Mouse (Mus musculus): Measurements from ENCODE around the gene Hist1h2bf. TPM values are rescaled to one million over a fixed set of nuclear protein-coding genes. Genes with fewer than 3 reads are reported as not detected.

Hist1h2bf gene
- polyA plus RNA-seq, 1 experiment = 2.7 TPM

GRCm38 (mm10) chr13:23609844-23610243 lies 35.8 kb upstream of the Hist1h2bf start:
- no peak for DNase-seq
- no peaks in the 10 kb centered on the region; the same call in 1 of the 2 replicates for H3K4me1 ChIP-seq (ENCODE audit: control insufficient read depth, insufficient read depth, low read length)
- no peak overlapping the region for H3K4me3 ChIP-seq (replicated peaks; ENCODE audit: extremely low read depth, low read depth, low read length)
- TF ChIP-seq CTCF (IDR thresholded peaks at IDR 0.05; ENCODE audit: insufficient read depth, low read length) (no peak), POLR2A (IDR thresholded peaks at IDR 0.05; ENCODE audit: borderline replicate concordance, extremely low read depth, low read depth, low read length) (no peak)

- Histone ChIP-seq H3K4me3 (replicated peaks; ENCODE audit: extremely low read depth, low read depth, low read length) (no peak overlapping the region), H3K4me1 (ENCODE audit: control insufficient read depth, insufficient read depth, low read length) (no peaks in the 10 kb centered on the region; the same call in 1 of the 2 replicates)
- no peak for DNase-seq
- WGBS = 66% methylated on average over 4 of the region's 4 CpGs
- TF ChIP-seq CTCF (IDR thresholded peaks at IDR 0.05; ENCODE audit: insufficient read depth, low read length) = no peak
- TF ChIP-seq POLR2A (IDR thresholded peaks at IDR 0.05; ENCODE audit: borderline replicate concordance, extremely low read depth, low read depth, low read length) = no peak
These were observed 35.2 kb upstream of the Hist1h2bf start for GRCm38 (mm10) chr13:23609209-23609608.

- TF ChIP-seq CTCF (IDR thresholded peaks at IDR 0.05; ENCODE audit: insufficient read depth, low read length) = no peak
- no peak for TF ChIP-seq POLR2A (IDR thresholded peaks at IDR 0.05; ENCODE audit: borderline replicate concordance, extremely low read depth, low read depth, low read length)
- DNase-seq = no peak
- H3K4me3 ChIP-seq (replicated peaks; ENCODE audit: extremely low read depth, low read depth, low read length) = no peak overlapping the region
- 92% methylated on average over 3 of the region's 3 CpGs for WGBS
- no peaks in the 10 kb centered on the region; the same call in 1 of the 2 replicates for H3K4me1 ChIP-seq (ENCODE audit: control insufficient read depth, insufficient read depth, low read length)
These were observed 31.1 kb upstream of the Hist1h2bf start for GRCm38 (mm10) chr13:23605052-23605451.

GRCm38 (mm10) chr13:23604452-23604851 lies 30.5 kb upstream of the Hist1h2bf start:
- Histone ChIP-seq H3K4me1 (ENCODE audit: control insufficient read depth, insufficient read depth, low read length) (no peaks in the 10 kb centered on the region; the same call in 1 of the 2 replicates), H3K4me3 (replicated peaks; ENCODE audit: extremely low read depth, low read depth, low read length) (no peak overlapping the region)
- WGBS = 89% methylated on average over 3 of the region's 3 CpGs
- DNase-seq = no peak
- no peak for TF ChIP-seq POLR2A (IDR thresholded peaks at IDR 0.05; ENCODE audit: borderline replicate concordance, extremely low read depth, low read depth, low read length)
- TF ChIP-seq CTCF (IDR thresholded peaks at IDR 0.05; ENCODE audit: insufficient read depth, low read length) = no peak

GRCm38 (mm10) chr13:23603182-23603699 lies 29.2 kb upstream of the Hist1h2bf start:
- no peak for DNase-seq
- Histone ChIP-seq H3K4me3 (replicated peaks; ENCODE audit: extremely low read depth, low read depth, low read length) (no peak overlapping the region), H3K4me1 (ENCODE audit: control insufficient read depth, insufficient read depth, low read length) (no peaks in the 10 kb centered on the region)
- 45% methylated on average over 7 of the region's 7 CpGs for WGBS
- no peak for TF ChIP-seq CTCF (IDR thresholded peaks at IDR 0.05; ENCODE audit: insufficient read depth, low read length)
- peak; percentile 21; the same call in 1 of the 2 replicates for TF ChIP-seq POLR2A (IDR thresholded peaks at IDR 0.05; ENCODE audit: borderline replicate concordance, extremely low read depth, low read depth, low read length)

- WGBS = 5% methylated on average over 9 of the region's 9 CpGs
- TF ChIP-seq POLR2A (IDR thresholded peaks at IDR 0.05; ENCODE audit: borderline replicate concordance, extremely low read depth, low read depth, low read length) = no peak
- peak; percentile 66 for TF ChIP-seq CTCF (IDR thresholded peaks at IDR 0.05; ENCODE audit: insufficient read depth, low read length)
- DNase-seq = peak; percentile 76
- peaks cover 4% of the 10 kb centered on the region for H3K4me1 ChIP-seq (ENCODE audit: control insufficient read depth, insufficient read depth, low read length)
- no peak overlapping the region for H3K4me3 ChIP-seq (replicated peaks; ENCODE audit: extremely low read depth, low read depth, low read length)
These were observed 24.0 kb upstream of the Hist1h2bf start for GRCm38 (mm10) chr13:23597957-23598356.

- peaks cover 5% of the 10 kb centered on the region for H3K4me1 ChIP-seq (ENCODE audit: control insufficient read depth, insufficient read depth, low read length)
- no peak for DNase-seq
- no peak for TF ChIP-seq CTCF (IDR thresholded peaks at IDR 0.05; ENCODE audit: insufficient read depth, low read length)
- TF ChIP-seq POLR2A (IDR thresholded peaks at IDR 0.05; ENCODE audit: borderline replicate concordance, extremely low read depth, low read depth, low read length) = no peak
- WGBS = 78% methylated on average over 7 of the region's 7 CpGs
- H3K4me3 ChIP-seq (replicated peaks; ENCODE audit: extremely low read depth, low read depth, low read length) = no peak overlapping the region
These were observed 21.8 kb upstream of the Hist1h2bf start for GRCm38 (mm10) chr13:23595622-23596372.

GRCm38 (mm10) chr13:23595185-23595584 lies 21.2 kb upstream of the Hist1h2bf start:
- TF ChIP-seq POLR2A (IDR thresholded peaks at IDR 0.05; ENCODE audit: borderline replicate concordance, extremely low read depth, low read depth, low read length) = no peak
- no peak for TF ChIP-seq CTCF (IDR thresholded peaks at IDR 0.05; ENCODE audit: insufficient read depth, low read length)
- no peak for DNase-seq
- WGBS = 64% methylated on average over 2 of the region's 2 CpGs
- H3K4me1 ChIP-seq (ENCODE audit: control insufficient read depth, insufficient read depth, low read length) = peaks cover 5% of the 10 kb centered on the region
- H3K4me3 ChIP-seq (replicated peaks; ENCODE audit: extremely low read depth, low read depth, low read length) = no peak overlapping the region

GRCm38 (mm10) chr13:23593051-23593770 lies 19.2 kb upstream of the Hist1h2bf start:
- H3K4me3 ChIP-seq (replicated peaks; ENCODE audit: extremely low read depth, low read depth, low read length) = no peak overlapping the region
- 40% methylated on average over 5 of the region's 5 CpGs for WGBS
- peaks cover 5% of the 10 kb centered on the region for H3K4me1 ChIP-seq (ENCODE audit: control insufficient read depth, insufficient read depth, low read length)
- no peak for DNase-seq
- TF ChIP-seq CTCF (IDR thresholded peaks at IDR 0.05; ENCODE audit: insufficient read depth, low read length) (no peak), POLR2A (IDR thresholded peaks at IDR 0.05; ENCODE audit: borderline replicate concordance, extremely low read depth, low read depth, low read length) (no peak)
